Mouse (Mus musculus): ENCODE measurements around the gene Adcy1.

- TF ChIP-seq CTCF (conservative IDR thresholded peaks at IDR 0.05; ENCODE audit: low read length) (no peak), POU5F1 (IDR thresholded peaks at IDR 0.05; ENCODE audit: borderline replicate concordance, low read length) (no peak), NANOG (IDR thresholded peaks at IDR 0.05; ENCODE audit: borderline replicate concordance, low read length) (no peak)
Measured at GRCm38 (mm10) chr11:7228107-7228506, 164.8 kb downstream of the Adcy1 start.

Measured in E14TG2a.4 (cell line).